Mouse (Mus musculus) cerebellum, adult 2 months (tissue): ENCODE measurements around the gene Fam222b. TPM values are rescaled to one million over a fixed set of nuclear protein-coding genes. Genes with fewer than 3 reads are reported as not detected.

ENCODE experiments used
- DNase-seq, 2 experiments: peaks; one replicate each; pipeline ENCODE4 v3.0.0; 2021
- H3K27ac ChIP-seq: fragments of 200-500 bp; 2 replicates; pipeline ENCODE4 v1.5.1; 2012; ENCODE audit warnings: low read length, control low read depth, inconsistent platforms; ENCODE audit not compliant: insufficient read depth
- H3K27me3 ChIP-seq: fragments of 200-500 bp; 2 replicates; pipeline ENCODE4 v1.6.1; 2012; ENCODE audit warnings: inconsistent platforms, mild to moderate bottlenecking, low read length, moderate library complexity; ENCODE audit not compliant: control insufficient read depth, insufficient read depth
- H3K4me1 ChIP-seq: fragments of 200-500 bp; 2 replicates; pipeline ENCODE4 v1.6.1; 2011; ENCODE audit warnings: low read length; ENCODE audit not compliant: control insufficient read depth, insufficient read depth
- H3K4me3 ChIP-seq: fragments of 200-500 bp; replicated peaks from 2 replicates; pipeline ENCODE3; 2011; ENCODE audit warnings: mild to moderate bottlenecking, low read depth, low read length, control low read depth; ENCODE audit not compliant: insufficient read depth
- CTCF ChIP-seq: fragments of 200-500 bp; IDR thresholded peaks from 2 replicates; pipeline ENCODE4 v1.5.1; 2011; ENCODE audit warnings: low read depth, mild to moderate bottlenecking, control low read depth, low read length, moderate library complexity, borderline replicate concordance; ENCODE audit not compliant: insufficient read depth
- POLR2A ChIP-seq: fragments of 200-500 bp; IDR thresholded peaks from 2 replicates; pipeline ENCODE4 v1.6.1; 2011; ENCODE audit warnings: low read length, control low read depth, borderline replicate concordance; ENCODE audit not compliant: insufficient read depth
- WGBS: fragments of 180-500 bp; shearing (Covaris S2); methylation state at CpG from one replicate; pipeline ENCODE4 v1.1.7; 2018; 5-methylcytosine and 5-hydroxymethylcytosine counted together
- polyA plus RNA-seq: library from polyadenylated mRNA; depleted of rRNA; stranded (reverse); fragments of >200 nt; gene quantifications from 2 replicates; pipeline ENCODE4 v1.2.3, GENCODE M21; 2012

The Fam222b gene
- polyA plus RNA-seq, 1 experiment = 23.5 TPM

DNA sequence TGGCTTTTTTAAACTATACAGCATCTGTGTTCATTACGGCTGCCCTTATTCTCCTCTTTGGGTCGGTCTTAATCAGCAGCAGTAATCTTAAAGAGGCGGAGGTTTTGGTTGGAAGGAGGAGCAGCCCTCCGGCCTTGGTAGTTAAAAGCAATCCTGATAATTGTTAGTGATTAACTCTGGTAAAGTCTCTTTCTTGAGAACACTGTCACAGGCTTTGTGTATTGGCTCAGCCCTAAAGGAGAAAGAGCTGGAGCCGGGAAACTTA is 21.6 kb downstream of the Fam222b start:
- TF ChIP-seq CTCF = no peak
- TF ChIP-seq POLR2A = no peak
- H3K4me1 ChIP-seq = peaks cover 4% of the 10 kb centered on the region
- peak overlapping the region; percentile 36; the same call in 1 of the 2 replicates for H3K27ac ChIP-seq
- WGBS = 8% methylated on average over 5 of the region's 5 CpGs
- no peak for DNase-seq
- peak overlapping the region; percentile 84 for H3K4me3 ChIP-seq
- H3K27me3 ChIP-seq = no peaks in the 10 kb centered on the region

GRCm38 (mm10) chr11:78118467-78118866 is 24.0 kb downstream of the Fam222b start:
- H3K4me1 ChIP-seq = peaks cover 4% of the 10 kb centered on the region; the same call in 1 of the 2 replicates
- H3K27me3 ChIP-seq = no peaks in the 10 kb centered on the region
- TF ChIP-seq POLR2A = no peak
- H3K4me3 ChIP-seq = no peak overlapping the region
- no peak for DNase-seq
- no peak overlapping the region for H3K27ac ChIP-seq

DNA sequence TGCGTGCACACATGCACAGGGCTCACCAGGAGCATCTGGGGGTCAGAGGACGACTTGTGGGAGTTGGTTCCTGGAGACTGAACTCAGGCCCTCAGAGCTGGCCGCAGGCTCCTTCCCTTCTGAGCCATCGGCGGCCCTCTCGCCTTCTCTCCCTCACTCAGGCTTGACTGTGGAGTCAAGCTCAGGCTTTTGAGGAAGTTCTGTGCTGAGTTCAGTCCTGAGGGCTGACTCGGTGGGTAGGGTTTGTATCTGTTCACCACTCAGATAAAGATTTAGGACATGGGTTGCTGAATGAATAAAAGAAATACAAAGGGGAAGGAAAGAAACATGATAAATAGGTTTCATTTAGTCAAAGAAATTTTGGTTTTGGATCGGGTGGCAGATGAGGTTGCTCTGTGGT is 25.4 kb downstream of the Fam222b start:
- no peak overlapping the region for H3K27ac ChIP-seq
- whole genome bisulfite sequencing = 81% methylated on average over 8 of the region's 8 CpGs
- TF ChIP-seq CTCF (no peak), POLR2A (no peak)
- no peak for DNase-seq
- H3K4me1 ChIP-seq = no peaks in the 10 kb centered on the region
- H3K4me3 ChIP-seq = no peak overlapping the region
- H3K27me3 ChIP-seq = no peaks in the 10 kb centered on the region

GRCm38 (mm10) chr11:78121176-78121575 is 26.7 kb downstream of the Fam222b start:
- TF ChIP-seq CTCF = no peak
- no peak for TF ChIP-seq POLR2A
- Histone ChIP-seq H3K4me3 (no peak overlapping the region), H3K4me1 (no peaks in the 10 kb centered on the region), H3K27ac (no peak overlapping the region), H3K27me3 (no peaks in the 10 kb centered on the region)
- DNase-seq = peak in 1 of 2 experiments; percentile 57
- 18% methylated on average over 5 of the region's 5 CpGs for WGBS

DNA sequence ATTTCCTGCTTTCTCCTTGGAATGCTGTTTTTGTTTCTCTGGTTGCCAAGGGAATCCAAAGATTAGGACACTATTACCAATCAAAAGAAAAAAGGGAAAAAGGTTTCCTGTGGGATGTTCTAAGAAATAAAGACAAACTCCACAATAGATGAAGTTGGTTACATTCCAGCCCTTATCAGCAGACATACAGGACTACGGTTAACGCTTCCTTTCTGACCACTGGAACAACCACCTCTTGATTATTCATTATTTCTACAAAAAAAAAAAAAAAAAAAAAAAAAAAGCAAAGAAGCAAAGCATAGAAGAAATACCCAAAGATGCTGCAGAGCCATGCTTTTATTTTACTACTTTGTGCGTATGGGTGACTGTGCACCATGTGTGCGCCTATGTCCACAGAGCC is 28.4 kb downstream of the Fam222b start:
- Histone ChIP-seq H3K27me3 (no peaks in the 10 kb centered on the region), H3K4me1 (0 out of 2 replicates have a peak, but pooled peaks cover 5% of the 10 kb centered on the region)
- 89% methylated on average over 4 of the region's 4 CpGs for WGBS

GRCm38 (mm10) chr11:78123782-78124181 is 29.3 kb downstream of the Fam222b start:
- Histone ChIP-seq H3K4me3 (no peak overlapping the region), H3K27me3 (no peaks in the 10 kb centered on the region), H3K27ac (no peak overlapping the region), H3K4me1 (0 out of 2 replicates have a peak, but pooled peaks cover 5% of the 10 kb centered on the region)
- no peak for DNase-seq
- TF ChIP-seq CTCF = no peak
- no peak for TF ChIP-seq POLR2A

More for the DNA sequence above, 28.4 kb downstream of the Fam222b start:
- Histone ChIP-seq H3K27ac (no peak overlapping the region), H3K4me3 (no peak overlapping the region)
- DNase-seq = no peak
- TF ChIP-seq POLR2A = no peak
- no peak for TF ChIP-seq CTCF

- Histone ChIP-seq H3K27me3 (no peaks in the 10 kb centered on the region), H3K4me1 (0 out of 2 replicates have a peak, but pooled peaks cover 5% of the 10 kb centered on the region), H3K4me3 (no peak overlapping the region), H3K27ac (no peak overlapping the region)
- 83% methylated on average over 6 of the region's 6 CpGs for WGBS
- DNase-seq = no peak
- TF ChIP-seq POLR2A = no peak
- TF ChIP-seq CTCF = no peak
Measured at GRCm38 (mm10) chr11:78125691-78126090, 31.2 kb downstream of the Fam222b start.

DNA sequence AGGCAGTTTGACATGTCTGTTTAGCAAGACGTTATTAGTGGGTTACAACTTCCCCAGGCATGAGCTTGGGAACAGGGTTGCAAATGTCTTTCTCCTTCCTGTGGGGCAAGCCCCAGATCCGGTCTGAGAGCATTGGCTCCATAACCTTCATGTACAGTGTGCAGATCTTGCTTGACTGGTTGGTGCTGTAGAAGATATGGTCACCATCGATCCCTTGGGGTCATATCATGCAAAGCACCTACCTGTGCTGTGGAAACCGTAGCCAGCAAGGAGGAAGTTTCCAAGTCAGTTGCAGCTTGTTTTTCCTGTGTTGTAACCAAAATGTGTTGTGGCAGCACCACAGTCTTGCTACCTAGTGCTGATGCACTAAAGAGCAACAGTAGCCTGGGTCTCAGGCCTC is 32.3 kb downstream of the Fam222b start:
- H3K4me1 ChIP-seq = 0 out of 2 replicates have a peak, but pooled peaks cover 5% of the 10 kb centered on the region
- 78% methylated on average over 4 of the region's 4 CpGs for WGBS
- no peak for DNase-seq
- TF ChIP-seq POLR2A (no peak), CTCF (no peak)
- H3K27me3 ChIP-seq = no peaks in the 10 kb centered on the region
- no peak overlapping the region for H3K4me3 ChIP-seq
- no peak overlapping the region for H3K27ac ChIP-seq
